Mouse (Mus musculus) kidney, adult 18-20 months (tissue): Measurements from ENCODE around the gene Ramp3.
A peak's percentile ranks its signal among the peaks of the same experiment; 100 is the strongest.

Source experiments
- DNase-seq: peaks from one replicate; pipeline ENCODE4 v3.0.0; 2021

Gene Ramp3

GRCm38 (mm10) chr11:6670826-6671225 is 12.5 kb downstream of the Ramp3 start:
- DNase-seq = peak; percentile 38

- DNase-seq = no peak
Measured at GRCm38 (mm10) chr11:6674701-6675100, 16.4 kb downstream of the Ramp3 start.

- DNase-seq = peak; percentile 41
Measured at GRCm38 (mm10) chr11:6675402-6675801, 17.1 kb downstream of the Ramp3 start.

- DNase-seq = peak; percentile 34
Measured at GRCm38 (mm10) chr11:6676641-6677040, 18.3 kb downstream of the Ramp3 start.

- DNase-seq = peak; percentile 42
Measured at GRCm38 (mm10) chr11:6677530-6677929, 19.2 kb downstream of the Ramp3 start.

DNA sequence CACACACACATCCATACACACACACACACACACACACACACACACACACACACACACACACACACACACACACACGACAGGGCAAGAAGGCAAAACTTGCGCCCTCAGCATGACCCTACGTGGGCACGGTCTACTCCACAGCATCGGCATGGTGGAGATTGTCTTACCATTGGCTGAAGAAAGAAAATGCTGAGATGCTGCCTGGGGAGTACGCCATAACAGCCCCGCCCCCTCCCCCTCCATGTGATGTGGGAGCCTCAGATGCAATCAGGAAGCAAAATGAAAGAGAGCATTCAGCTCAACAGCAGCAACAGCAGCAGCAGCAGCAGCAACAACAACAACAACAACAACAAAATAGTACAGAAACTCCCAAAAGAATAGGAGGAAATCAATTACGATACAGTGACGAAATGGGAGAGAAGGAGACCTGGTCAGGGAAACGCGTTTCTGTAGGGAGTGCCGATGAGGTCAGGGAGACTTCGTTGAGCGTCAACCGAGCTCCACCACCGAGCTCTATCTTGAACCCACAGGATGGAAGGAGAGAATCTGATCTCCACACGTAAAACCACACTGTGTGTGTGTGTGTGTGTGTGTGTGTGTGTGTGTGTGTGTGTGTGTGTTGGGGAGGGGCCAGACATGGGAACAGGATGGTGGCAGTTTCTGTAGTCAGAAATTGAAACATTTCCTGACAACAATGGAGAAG is 21.5 kb downstream of the Ramp3 start:
- DNase-seq = peak; percentile 38

- DNase-seq = peak; percentile 82
Measured at GRCm38 (mm10) chr11:6680397-6680818, 22.1 kb downstream of the Ramp3 start.

DNA sequence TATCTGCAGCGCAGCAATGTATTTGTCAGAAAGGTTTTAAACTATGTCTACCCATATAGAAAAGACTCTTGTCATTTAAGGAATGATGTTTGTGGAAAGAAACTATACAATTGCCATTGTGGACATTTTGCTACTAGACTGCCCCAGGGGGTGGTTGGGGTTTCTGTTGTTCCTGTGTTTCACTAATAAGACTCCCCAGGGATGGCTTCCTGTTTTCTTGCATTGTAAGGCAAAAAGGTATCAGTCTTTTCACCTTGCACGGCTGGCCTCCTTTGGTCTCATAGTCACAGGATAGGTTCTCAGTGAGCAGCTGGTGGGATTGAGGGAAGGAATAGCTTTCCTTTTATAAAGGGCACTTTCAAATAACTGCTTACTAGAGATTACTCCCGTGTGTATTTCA is 26.4 kb downstream of the Ramp3 start:
- DNase-seq = no peak

DNA sequence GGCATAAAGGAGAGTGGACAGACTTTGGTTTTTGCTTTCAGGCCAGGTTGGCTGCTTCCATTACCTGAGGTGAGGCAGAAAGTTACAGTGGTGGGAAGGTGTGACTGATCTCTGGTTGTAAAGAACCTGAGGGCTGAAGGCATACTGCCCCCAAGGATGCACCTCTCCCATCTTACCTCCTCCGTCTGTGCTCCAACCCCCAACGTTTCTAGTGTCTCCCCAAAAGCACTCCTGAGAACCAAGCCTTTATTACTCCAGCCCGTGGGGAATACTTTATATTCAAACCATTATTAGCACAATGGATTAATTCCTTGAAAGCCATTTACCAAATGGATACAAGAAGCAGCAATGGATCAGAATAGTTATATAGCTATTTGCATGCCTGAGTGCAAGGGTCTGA is 30.6 kb downstream of the Ramp3 start:
- no peak for DNase-seq

DNA sequence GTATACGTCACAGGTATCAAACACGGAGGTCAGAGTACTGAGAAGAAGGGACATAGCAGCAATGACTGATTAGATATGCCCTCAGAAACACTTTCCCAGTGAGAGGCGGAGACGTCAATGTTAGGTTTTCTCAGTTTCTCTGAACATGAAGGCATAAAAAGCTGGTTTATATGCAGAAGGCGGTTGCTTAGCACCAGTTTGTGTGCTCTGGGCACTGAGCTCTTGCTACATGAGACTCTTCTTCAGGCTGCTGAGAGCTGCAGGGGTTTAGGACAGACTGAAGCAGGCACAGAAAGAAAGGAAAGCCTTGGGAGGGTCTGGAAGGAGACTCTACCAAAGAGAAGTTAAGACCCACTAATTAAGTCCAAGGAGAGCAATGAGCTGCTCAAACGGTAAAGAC is 34.0 kb downstream of the Ramp3 start:
- DNase-seq = no peak

DNA sequence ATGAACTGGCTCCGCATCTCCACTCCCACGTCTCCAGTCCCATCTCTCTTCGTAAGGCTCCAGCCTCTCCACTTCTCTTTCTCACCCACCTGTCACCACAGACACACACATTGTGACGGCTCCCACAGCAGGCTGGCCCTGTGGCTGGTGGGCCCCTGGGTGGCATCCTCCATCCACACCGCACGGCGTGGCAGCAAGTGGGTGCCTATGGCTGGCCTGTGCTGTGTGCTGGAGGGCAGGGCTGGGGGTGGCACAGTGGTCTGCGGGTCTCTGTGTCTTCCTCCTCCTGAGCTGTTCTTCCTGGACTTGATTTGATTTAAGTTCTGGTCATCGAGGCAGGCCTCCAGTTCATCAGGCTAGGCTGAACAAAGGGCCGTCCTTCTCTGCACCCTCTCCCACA is 35.8 kb downstream of the Ramp3 start:
- no peak for DNase-seq

DNA sequence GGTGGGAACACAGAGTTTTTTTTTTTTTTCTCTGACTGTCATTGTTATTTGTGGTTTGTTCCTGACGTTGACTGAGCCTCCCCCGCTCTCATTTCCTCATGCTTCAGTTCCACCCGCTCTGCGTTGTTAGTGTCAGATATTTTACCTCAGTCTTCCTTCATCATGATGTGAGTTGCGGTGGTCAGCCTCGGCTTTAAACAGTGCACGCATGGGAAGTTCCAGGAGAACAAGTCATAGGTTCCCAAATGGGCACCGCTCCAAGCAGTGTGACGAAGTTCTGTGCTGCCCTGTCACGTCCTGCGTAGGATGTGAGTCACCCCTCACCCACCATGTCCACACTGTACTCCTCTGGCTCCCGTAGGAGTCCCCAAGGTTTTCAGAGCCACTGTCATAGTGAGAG is 36.9 kb downstream of the Ramp3 start:
- DNase-seq = peak; percentile 57

DNA sequence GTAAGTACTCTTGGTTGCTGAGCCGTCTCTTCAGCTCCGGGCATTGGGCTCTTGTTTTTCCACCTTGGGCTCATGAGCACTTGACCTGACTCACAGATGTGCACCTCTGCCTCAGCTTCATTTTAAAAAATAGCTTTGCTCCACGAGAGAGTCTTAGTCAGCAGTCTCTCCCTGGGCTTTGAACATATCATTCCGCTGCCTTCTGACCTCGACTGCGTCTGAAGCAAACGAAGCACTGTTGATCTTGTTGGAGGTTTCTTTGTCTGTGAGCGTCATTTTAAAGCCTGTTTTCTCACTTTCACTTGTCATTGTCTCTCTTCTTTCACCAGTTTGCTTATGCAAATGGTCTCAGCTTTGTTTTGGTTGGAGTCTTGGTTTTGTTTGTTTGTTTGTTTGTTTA is 38.2 kb downstream of the Ramp3 start:
- no peak for DNase-seq

DNA sequence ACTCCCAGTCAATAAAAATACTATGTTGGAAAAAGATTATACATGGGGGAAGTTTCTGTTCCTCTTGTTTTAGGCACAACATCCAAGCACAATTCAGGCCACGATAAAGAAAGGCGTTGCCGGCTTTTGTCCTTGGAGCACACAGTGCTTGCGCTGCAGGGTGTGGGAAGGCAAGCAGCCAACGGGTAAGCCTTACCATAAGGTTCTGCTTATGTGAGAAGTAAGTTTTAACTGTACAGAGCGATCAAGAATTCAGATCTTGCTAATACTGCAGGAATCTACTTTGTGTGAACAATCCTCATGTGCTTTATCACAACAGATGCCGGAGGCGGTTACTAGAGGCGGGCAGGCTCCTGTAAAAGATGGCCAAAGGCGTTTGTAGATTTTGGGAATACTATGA is 39.4 kb downstream of the Ramp3 start:
- DNase-seq = no peak

- no peak for DNase-seq
Measured at GRCm38 (mm10) chr11:6698281-6698680, 40.0 kb downstream of the Ramp3 start.

- DNase-seq = no peak
Measured at GRCm38 (mm10) chr11:6702258-6702657, 43.9 kb downstream of the Ramp3 start.

DNA sequence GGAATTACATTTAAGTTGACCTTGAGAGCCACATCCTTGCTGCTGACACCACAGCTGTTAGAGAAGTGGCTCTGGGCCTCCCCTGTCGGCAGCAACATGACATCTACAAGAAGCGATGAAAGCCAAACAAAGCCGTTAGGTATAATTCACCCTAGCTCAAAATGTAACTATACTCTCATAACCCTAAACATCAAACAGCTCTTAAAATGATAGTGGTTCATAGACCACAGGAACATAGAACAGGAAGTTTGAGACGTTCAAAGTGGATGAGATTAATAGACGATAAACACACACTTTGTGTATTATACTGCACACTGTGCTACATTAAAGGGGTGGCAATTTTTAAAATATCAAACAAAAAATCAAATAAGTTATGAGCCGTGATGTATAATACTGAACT is 46.5 kb downstream of the Ramp3 start:
- no peak for DNase-seq

DNA sequence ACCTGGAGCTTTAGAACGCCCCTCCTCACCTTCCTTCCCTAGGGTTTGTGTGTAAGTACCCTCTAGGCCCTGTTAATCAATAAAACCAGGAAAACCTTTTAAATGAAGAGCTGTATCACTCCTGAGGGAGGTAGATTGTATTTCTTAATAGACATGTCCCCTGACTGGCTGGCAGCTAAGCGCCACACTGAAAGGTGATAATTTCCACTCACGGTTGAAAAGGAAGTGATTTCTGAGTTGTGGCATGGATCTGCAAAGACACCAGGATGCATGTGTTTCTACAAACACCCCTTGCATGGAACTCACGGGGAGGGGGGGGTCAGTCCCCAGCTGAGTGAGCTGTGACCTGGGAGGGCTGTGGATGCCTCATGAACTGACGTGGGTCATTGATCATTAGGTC is 47.2 kb downstream of the Ramp3 start:
- no peak for DNase-seq

GRCm38 (mm10) chr11:6706796-6707195 is 48.5 kb downstream of the Ramp3 start:
- DNase-seq = no peak

GRCm38 (mm10) chr11:6708437-6708836 is 50.1 kb downstream of the Ramp3 start:
- no peak for DNase-seq

- DNase-seq = no peak
Measured at GRCm38 (mm10) chr11:6710409-6710808, 52.1 kb downstream of the Ramp3 start.

- DNase-seq = no peak
Measured at GRCm38 (mm10) chr11:6720746-6721145, 62.4 kb downstream of the Ramp3 start.

GRCm38 (mm10) chr11:6726921-6727320 is 68.6 kb downstream of the Ramp3 start:
- DNase-seq = no peak
